Mouse (Mus musculus): ENCODE results near the gene Lrrc7.

Lrrc7 gene

GRCm38 (mm10) chr3:158561987-158562360 lies at the start of gene Lrrc7:
Gene Lrrc7 (minus strand): TSS chr3:158562221.
- in situ Hi-C loops (cut with MboI, MseI), result no loop called here

GRCm38 (mm10) chr3:158607065-158607464 lies 45.0 kb upstream of the Lrrc7 start:
- in situ Hi-C loops (cut with MboI, MseI), result no loop called here

GRCm38 (mm10) chr3:158605274-158605673 lies 43.3 kb upstream of the Lrrc7 start:
- in situ Hi-C loops (cut with MboI, MseI), result no loop called here

GRCm38 (mm10) chr3:158561256-158561986 lies 600 bp downstream of the Lrrc7 start:
- in situ Hi-C loops (cut with MboI, MseI), result no loop called here

- in situ Hi-C loops (cut with MboI, MseI), result no loop called here
Observed at GRCm38 (mm10) chr3:158560891-158561255, 1.1 kb downstream of the Lrrc7 start.

- in situ Hi-C loops (cut with MboI, MseI), result no loop called here
Observed at GRCm38 (mm10) chr3:158559691-158560650, 2.0 kb downstream of the Lrrc7 start.

DNA sequence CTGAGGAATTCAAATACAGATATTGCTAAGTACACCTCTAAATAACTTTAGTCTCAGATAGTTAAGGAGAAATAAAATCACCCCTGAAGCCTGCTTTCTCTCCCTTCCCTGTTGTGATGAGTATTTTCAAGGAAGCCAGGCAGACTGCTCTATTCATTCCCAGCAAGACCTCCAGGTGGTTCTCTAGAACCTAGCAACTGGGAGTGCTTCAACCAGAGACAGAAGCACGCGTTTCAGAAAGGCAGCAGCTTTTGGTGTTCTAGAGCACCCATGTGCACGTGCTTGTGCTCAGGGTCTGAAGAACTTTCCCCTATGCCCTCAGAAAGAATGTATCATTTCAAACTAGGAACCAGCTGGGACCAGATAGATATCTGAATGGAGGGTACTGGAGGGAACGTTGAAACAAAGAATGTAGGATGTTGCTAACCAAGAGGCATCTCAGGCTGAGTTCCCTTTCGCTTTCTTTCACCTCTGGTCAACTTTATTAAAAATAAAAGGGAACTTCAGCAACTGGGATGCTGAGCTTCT lies 2.8 kb downstream of the Lrrc7 start:
- in situ Hi-C loops (cut with MboI, MseI), result no loop called here

GRCm38 (mm10) chr3:158558631-158559030 lies 3.4 kb downstream of the Lrrc7 start:
- in situ Hi-C loops (cut with MboI, MseI), result no loop called here

DNA sequence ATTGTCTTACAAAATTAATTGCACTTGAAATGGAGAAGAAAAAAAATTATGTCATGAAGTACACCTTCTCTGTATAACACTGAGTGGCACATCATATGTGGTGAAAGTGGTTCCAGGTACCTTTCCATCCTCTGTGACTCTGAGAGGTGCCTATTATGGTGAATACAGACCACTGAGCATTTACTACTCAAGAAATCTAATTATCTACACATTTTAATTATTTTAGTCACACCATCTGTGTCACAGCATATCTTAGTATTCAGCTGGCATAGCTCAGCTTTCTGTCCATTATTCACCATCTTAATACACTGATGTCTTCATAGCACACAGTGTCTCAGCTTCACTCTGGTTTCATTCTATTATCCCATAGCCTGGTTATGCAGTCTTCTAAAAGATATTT lies 7.7 kb downstream of the Lrrc7 start:
- in situ Hi-C loops (cut with MboI, MseI), result no loop called here

DNA sequence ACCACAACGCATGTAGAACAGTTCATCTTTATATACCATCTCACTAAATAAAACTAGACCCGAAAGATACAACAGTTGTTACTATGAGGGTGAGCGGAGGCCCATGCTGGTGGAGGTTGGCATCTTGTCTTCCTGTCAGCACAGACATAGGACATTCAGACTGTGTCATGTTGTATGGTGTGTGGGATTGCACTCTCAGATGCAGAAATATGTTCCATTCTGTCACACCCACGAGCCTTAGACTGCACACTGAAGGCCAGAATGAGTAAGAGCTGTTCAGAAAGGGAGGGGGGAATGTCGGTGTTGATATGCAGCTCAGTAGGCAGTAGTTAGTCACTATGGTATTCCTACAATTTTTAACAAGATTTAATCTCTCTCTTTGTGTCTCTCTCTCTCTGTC lies 9.9 kb downstream of the Lrrc7 start:
- in situ Hi-C loops (cut with MboI, MseI), result no loop called here

DNA sequence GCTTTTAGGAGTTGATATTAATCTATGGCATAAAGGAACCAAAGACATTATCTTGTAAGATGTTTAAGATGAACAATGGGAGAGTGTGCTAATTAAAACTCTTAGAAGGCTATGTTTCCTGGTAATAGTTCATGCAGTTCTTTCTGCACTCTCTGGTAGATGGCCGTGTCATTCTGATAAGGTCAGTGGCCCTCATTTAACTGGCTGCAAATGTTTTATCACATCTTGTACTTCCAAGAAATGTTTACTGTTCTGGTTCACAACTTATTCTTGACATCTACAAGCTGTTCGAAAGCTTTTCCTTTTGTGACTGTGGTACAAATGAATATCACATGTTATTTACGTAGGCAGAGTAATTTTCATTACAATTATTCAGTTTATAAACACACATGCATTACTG lies 18.5 kb downstream of the Lrrc7 start:
- in situ Hi-C loops (cut with MboI, MseI), result no loop called here

DNA sequence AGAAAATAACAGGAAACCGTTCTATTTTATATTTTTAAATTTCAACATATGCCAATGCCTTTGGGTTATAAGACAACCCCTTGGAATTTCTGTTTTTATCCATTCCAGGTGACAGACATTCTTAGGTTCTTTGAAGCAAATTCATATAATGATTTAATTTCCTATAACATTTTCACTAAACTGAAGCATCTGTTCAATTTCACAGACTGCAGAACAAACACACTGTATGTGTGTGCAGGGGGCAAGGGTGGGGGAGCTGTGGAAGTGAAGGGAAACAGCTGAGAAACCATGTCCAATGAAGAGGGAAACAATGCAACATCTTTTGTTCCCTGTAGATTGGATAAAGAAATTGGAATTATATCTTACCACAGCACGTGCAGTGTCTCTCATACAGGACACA lies 29.2 kb downstream of the Lrrc7 start:
- in situ Hi-C loops (cut with MboI, MseI), result no loop called here

DNA sequence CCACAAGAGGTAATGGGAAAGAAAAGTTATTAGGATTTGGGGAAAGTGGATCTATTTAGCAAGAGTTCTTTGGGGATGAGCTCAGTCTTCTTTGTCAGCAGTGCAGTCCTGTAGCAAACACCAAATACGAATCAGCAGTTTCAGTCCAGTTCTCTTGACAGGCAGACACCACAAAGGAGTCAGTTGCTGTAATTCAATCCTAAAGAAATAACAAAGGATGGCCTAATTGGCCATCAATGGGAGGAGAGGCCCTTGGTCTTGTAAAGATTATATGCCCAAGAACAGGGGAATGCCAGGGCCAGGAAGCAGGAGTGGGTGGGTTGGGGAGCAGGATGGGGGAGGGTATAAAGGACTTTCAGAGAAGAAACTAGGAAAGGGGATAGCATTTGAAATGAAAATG lies 33.5 kb downstream of the Lrrc7 start:
- in situ Hi-C loops (cut with MboI, MseI), result no loop called here

- in situ Hi-C loops (cut with MboI, MseI), result no loop called here
Observed at GRCm38 (mm10) chr3:158493730-158494129, 68.3 kb downstream of the Lrrc7 start.

DNA sequence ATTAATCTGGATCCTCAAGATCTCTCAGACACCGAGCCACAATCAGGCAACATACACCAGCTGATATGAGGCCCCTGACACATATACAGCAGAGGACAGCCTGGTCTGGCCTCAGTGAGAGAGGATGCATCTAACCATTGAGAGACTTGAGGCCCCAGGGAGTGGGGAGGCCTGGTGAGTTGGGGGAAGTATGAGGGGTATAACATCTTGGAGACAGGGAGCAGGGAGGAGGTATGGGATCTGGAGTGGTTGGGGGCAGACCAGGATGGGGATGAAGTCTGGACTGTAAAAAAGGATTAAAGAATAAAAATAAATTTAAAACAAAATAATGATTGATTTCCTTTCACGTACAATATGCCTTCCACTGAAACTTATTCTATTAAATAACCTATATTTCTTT lies 82.3 kb downstream of the Lrrc7 start:
- in situ Hi-C loops (cut with MboI, MseI), result no loop called here

- in situ Hi-C loops (cut with MboI, MseI), result no loop called here
Observed at GRCm38 (mm10) chr3:158400600-158400999, 161.4 kb downstream of the Lrrc7 start.

DNA sequence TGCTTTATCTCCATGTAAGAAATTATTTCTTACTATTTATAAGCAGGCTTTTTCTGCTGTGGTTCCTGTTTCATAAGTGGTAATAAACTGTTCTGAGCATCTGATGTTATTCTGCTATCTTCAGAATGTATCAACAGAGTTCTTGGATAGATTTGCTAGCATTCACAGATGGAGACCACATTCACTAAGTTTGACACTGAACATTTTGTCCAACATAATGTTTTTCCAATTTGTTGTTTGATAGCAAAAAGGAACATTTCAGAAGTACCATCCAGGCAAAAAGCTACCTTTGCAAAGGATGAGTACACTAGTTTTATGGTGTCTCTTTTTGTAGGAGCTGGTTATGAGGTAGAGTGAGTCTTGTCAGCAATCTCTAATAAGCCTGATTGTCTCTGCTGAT lies 170.5 kb downstream of the Lrrc7 start:
- in situ Hi-C loops (cut with MboI, MseI), result no loop called here

DNA sequence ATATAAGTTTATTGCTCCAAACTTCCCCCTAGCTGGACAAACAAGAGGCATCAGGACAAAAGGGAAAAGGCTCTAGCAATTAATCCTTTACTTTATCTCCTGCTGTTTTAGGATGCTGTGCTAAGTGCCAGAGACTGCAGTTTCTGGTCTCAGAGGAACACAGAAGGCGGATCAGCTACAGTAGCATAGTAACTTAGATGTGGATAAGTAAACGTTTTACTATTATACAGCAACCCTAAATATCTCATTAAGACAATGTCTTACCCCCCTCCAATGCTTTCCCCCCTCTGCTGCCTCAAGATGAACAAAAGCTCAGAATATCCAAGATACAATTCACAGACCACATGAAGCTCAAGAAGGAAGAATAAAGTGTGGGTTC lies 174.0 kb downstream of the Lrrc7 start:
- in situ Hi-C loops (cut with MboI, MseI), result no loop called here

- in situ Hi-C loops (cut with MboI, MseI), result no loop called here
Observed at GRCm38 (mm10) chr3:158387413-158388075, 174.5 kb downstream of the Lrrc7 start.

- in situ Hi-C loops (cut with MboI, MseI), result no loop called here
Observed at GRCm38 (mm10) chr3:158386848-158387247, 175.2 kb downstream of the Lrrc7 start.

- in situ Hi-C loops (cut with MboI, MseI), result no loop called here
Observed at GRCm38 (mm10) chr3:158375885-158376284, 186.1 kb downstream of the Lrrc7 start.

DNA sequence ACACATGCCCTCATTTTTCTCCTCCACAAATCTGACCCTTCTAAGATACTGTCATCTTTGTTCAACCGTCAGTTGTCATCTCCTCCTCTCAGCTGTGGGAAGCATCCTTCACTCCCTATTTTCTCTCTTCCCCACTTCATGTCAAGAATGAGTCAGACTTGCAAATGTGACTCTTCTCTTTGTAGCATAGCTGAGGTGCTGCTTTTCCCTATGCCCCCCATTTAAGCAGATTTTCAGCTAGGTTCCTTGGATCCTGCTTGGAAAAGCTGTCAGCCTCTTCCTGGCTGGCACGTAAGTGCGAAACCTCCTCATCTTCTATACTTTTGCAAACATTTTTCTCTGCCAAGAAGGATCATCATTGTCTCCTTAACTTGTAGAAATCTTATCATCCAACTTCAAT lies 192.9 kb downstream of the Lrrc7 start:
- in situ Hi-C loops (cut with MboI, MseI), result no loop called here

Data from T-helper 2 cell (primary cell).